Comparison of ENCODE assay signal across 16 mouse cellular contexts in genomic region chr2:33402638-33403037, GRCm38 (mm10). TPM values are rescaled to one million over a fixed set of nuclear protein-coding genes. Genes with fewer than 3 reads are reported as not detected.
DNase-seq lines count a peak whose midpoint lies in the region; ATAC-seq and TF ChIP-seq lines count a peak whose summit lies in the region.
"Had no signal": no experiment of that assay in that cellular context is flagged by ENCODE, and none has a peak within 500 bp of the region (broad histone marks: within the 10 kb centered on the region; RNA-seq: fewer than 3 reads in every experiment).

No protein-coding gene starts in this region.

- no peak for TF ChIP-seq POLR2A in MEL (IDR thresholded peaks at IDR 0.05; ENCODE audit: control insufficient read depth in 1 of 2, insufficient read depth in 1 of 2, low read depth in 1 of 2, low read length in 2 of 2, poor library complexity in 1 of 2)

- H3K4me3 ChIP-seq in liver, embryonic 11.5 days (ENCODE audit: low read depth, low read length): no peak overlapping the region
- H3K4me3 ChIP-seq in liver, postnatal 0 days (ENCODE audit: low read depth, low read length): no peak overlapping the region
- peak overlapping the region; percentile 15 to 22; a peak in 3 of 4 replicates for H3K4me3 ChIP-seq in MEL (ENCODE audit: control insufficient read depth in 1 of 2, insufficient read depth in 1 of 2, low read depth in 2 of 2, low read length in 2 of 2)
- H3K4me3 ChIP-seq in liver, embryonic 13.5 days (replicated peaks): no peak overlapping the region
- H3K4me3 ChIP-seq in forebrain, embryonic 14.5 days (ENCODE audit: low read depth, low read length): no peak overlapping the region
- H3K4me3 ChIP-seq: embryonic facial prominence, embryonic 12.5 days; embryonic facial prominence, embryonic 15.5 days; forebrain, embryonic 15.5 days; heart, embryonic 12.5 days; heart, embryonic 15.5 days; hindbrain, embryonic 10.5 days had no signal

- H3K9ac ChIP-seq in liver, embryonic 11.5 days (ENCODE audit: low read depth, low read length): no peak overlapping the region
- no peak overlapping the region for H3K9ac ChIP-seq in liver, postnatal 0 days (replicated peaks)
- peak overlapping the region; percentile 47 for H3K9ac ChIP-seq in MEL (ENCODE audit: control insufficient read depth, low read depth, low read length, poor library complexity, severe bottlenecking)
- no peak overlapping the region for H3K9ac ChIP-seq in liver, embryonic 13.5 days
- H3K9ac ChIP-seq in forebrain, embryonic 14.5 days (ENCODE audit: low read length): no peak overlapping the region
- H3K9ac ChIP-seq: embryonic facial prominence, embryonic 12.5 days; embryonic facial prominence, embryonic 15.5 days; forebrain, embryonic 15.5 days; heart, embryonic 12.5 days; heart, embryonic 15.5 days; hindbrain, embryonic 14.5 days had no signal

- H3K27ac ChIP-seq in liver, embryonic 11.5 days (ENCODE audit: low read depth, low read length): peak overlapping the region; percentile 65; the same call in 1 of the 2 replicates
- H3K27ac ChIP-seq in liver, postnatal 0 days (ENCODE audit: low read depth): no peak overlapping the region
- H3K27ac ChIP-seq in MEL (ENCODE audit: control insufficient read depth, low read depth, low read length): peak overlapping the region; percentile 84
- peak overlapping the region; percentile 64 for H3K27ac ChIP-seq in liver, embryonic 13.5 days
- no peak overlapping the region for H3K27ac ChIP-seq in forebrain, embryonic 14.5 days (ENCODE audit: low read depth, low read length)
- H3K27ac ChIP-seq: embryonic facial prominence, embryonic 12.5 days; embryonic facial prominence, embryonic 15.5 days; forebrain, embryonic 15.5 days; heart, embryonic 15.5 days; hindbrain, embryonic 10.5 days; hindbrain, embryonic 14.5 days had no signal

- H3K4me1 ChIP-seq in liver, embryonic 11.5 days (replicated peaks; ENCODE audit: control insufficient read depth, insufficient read depth, low read length): peaks cover 18% of the 10 kb centered on the region
- H3K4me1 ChIP-seq in liver, postnatal 0 days (ENCODE audit: insufficient read depth): peaks cover 16% of the 10 kb centered on the region
- H3K4me1 ChIP-seq in MEL (ENCODE audit: control insufficient read depth in 1 of 2, insufficient read depth in 2 of 2, low read length in 2 of 2): peaks cover 15 to 30% of the 10 kb centered on the region in 2 experiments
- peaks cover 36% of the 10 kb centered on the region for H3K4me1 ChIP-seq in liver, embryonic 13.5 days (replicated peaks)
- H3K4me1 ChIP-seq in forebrain, embryonic 14.5 days (ENCODE audit: control insufficient read depth, insufficient read depth, low read length): no peaks in the 10 kb centered on the region
- H3K4me1 ChIP-seq: embryonic facial prominence, embryonic 12.5 days; embryonic facial prominence, embryonic 15.5 days had no signal

- H3K27me3 ChIP-seq in liver, embryonic 11.5 days (replicated peaks; ENCODE audit: control insufficient read depth, insufficient read depth, low read length): no peaks in the 10 kb centered on the region
- no peaks in the 10 kb centered on the region for H3K27me3 ChIP-seq in liver, postnatal 0 days (ENCODE audit: insufficient read depth, low read length)
- no peaks in the 10 kb centered on the region for H3K27me3 ChIP-seq in MEL (ENCODE audit: control insufficient read depth in 1 of 2, insufficient read depth in 2 of 2, low read length in 2 of 2)
- no peaks in the 10 kb centered on the region for H3K27me3 ChIP-seq in liver, embryonic 13.5 days
- H3K27me3 ChIP-seq in forebrain, embryonic 14.5 days (replicated peaks; ENCODE audit: control insufficient read depth, insufficient read depth, low read length): no peaks in the 10 kb centered on the region
- H3K27me3 ChIP-seq: CH12.LX; embryonic facial prominence, embryonic 12.5 days; embryonic facial prominence, embryonic 15.5 days; forebrain, embryonic 15.5 days; heart, embryonic 12.5 days; heart, embryonic 15.5 days had no signal

- H3K9me3 ChIP-seq in liver, embryonic 11.5 days (ENCODE audit: control insufficient read depth, low read length): no peaks in the 10 kb centered on the region
- no peaks in the 10 kb centered on the region for H3K9me3 ChIP-seq in liver, postnatal 0 days (ENCODE audit: low read length)
- H3K9me3 ChIP-seq in MEL (replicated peaks; ENCODE audit: insufficient read depth, low read length): no peaks in the 10 kb centered on the region
- no peaks in the 10 kb centered on the region for H3K9me3 ChIP-seq in liver, embryonic 13.5 days (replicated peaks)
- H3K9me3 ChIP-seq in forebrain, embryonic 14.5 days (replicated peaks; ENCODE audit: control insufficient read depth, low read length): no peaks in the 10 kb centered on the region
- H3K9me3 ChIP-seq: embryonic facial prominence, embryonic 12.5 days; embryonic facial prominence, embryonic 15.5 days; forebrain, embryonic 15.5 days; G1E; heart, embryonic 12.5 days; heart, embryonic 15.5 days; hindbrain, embryonic 10.5 days had no signal

- H3K36me3 ChIP-seq in liver, embryonic 11.5 days (ENCODE audit: control insufficient read depth, insufficient read depth, low read length): no peaks in the 10 kb centered on the region
- H3K36me3 ChIP-seq in liver, postnatal 0 days (replicated peaks; ENCODE audit: insufficient read depth, low read length): no peaks in the 10 kb centered on the region
- H3K36me3 ChIP-seq in MEL (ENCODE audit: control insufficient read depth in 1 of 2, insufficient read depth in 2 of 2, low read length in 2 of 2): peaks cover 0 to 26% of the 10 kb centered on the region in 2 experiments; a peak in 2 of 4 replicates
- H3K36me3 ChIP-seq in liver, embryonic 13.5 days: peaks cover 3% of the 10 kb centered on the region; the same call in 1 of the 2 replicates
- H3K36me3 ChIP-seq in forebrain, embryonic 14.5 days (ENCODE audit: control insufficient read depth, insufficient read depth, low read length): no peaks in the 10 kb centered on the region
- H3K36me3 ChIP-seq: heart, embryonic 12.5 days; heart, embryonic 15.5 days had no signal

- WGBS in liver, embryonic 11.5 days: 56% methylated on average over 5 of the region's 5 CpGs
- WGBS in liver, postnatal 0 days (ENCODE audit: insufficient replicate concordance): 61% methylated on average over 5 of the region's 5 CpGs
- WGBS in liver, embryonic 13.5 days (ENCODE audit: insufficient replicate concordance): 46% methylated on average over 5 of the region's 5 CpGs
- WGBS in forebrain, embryonic 14.5 days: 68% methylated on average over 5 of the region's 5 CpGs

- no peaks in the 10 kb centered on the region for H3K79me2 ChIP-seq in MEL (ENCODE audit: control insufficient read depth, insufficient read depth, low read length, poor library complexity)

- TF ChIP-seq EP300 in liver, postnatal 0 days (IDR thresholded peaks at IDR 0.05; ENCODE audit: low read depth): no peak
- TF ChIP-seq EP300 in MEL (IDR thresholded peaks at IDR 0.05; ENCODE audit: low read depth in 1 of 2, low read length in 2 of 2): peak in 1 of 2 experiments; percentile 46; a peak in 1 of 4 replicates

- no peak overlapping the region for H3K4me2 ChIP-seq in liver, embryonic 11.5 days
- H3K4me2 ChIP-seq in liver, postnatal 0 days (ENCODE audit: low read depth, low read length): no peak overlapping the region
- no peak overlapping the region for H3K4me2 ChIP-seq in liver, embryonic 13.5 days
- H3K4me2 ChIP-seq in forebrain, embryonic 14.5 days (ENCODE audit: low read length): no peak overlapping the region
- H3K4me2 ChIP-seq: embryonic facial prominence, embryonic 12.5 days; embryonic facial prominence, embryonic 15.5 days; forebrain, embryonic 15.5 days; heart, embryonic 12.5 days; heart, embryonic 15.5 days; hindbrain, embryonic 14.5 days had no signal

- no peak for ATAC-seq in liver, embryonic 11.5 days (replicated peaks; ENCODE audit: low FRiP score)
- ATAC-seq in liver, postnatal 0 days: no peak; the same call in 1 of the 2 replicates
- ATAC-seq in liver, embryonic 13.5 days (ENCODE audit: low read depth): no peak
- peak; percentile 31 for ATAC-seq in megakaryocyte-erythroid progenitor cell, adult 5-6 weeks (replicated peaks; ENCODE audit: low FRiP score, low TSS enrichment, poor library complexity, severe bottlenecking)
- no peak for ATAC-seq in forebrain, embryonic 14.5 days

- no peak for TF ChIP-seq CTCF in liver, postnatal 0 days (IDR thresholded peaks at IDR 0.05; ENCODE audit: low read depth)
- TF ChIP-seq CTCF in MEL (IDR thresholded peaks at IDR 0.05 in 2 of 3, conservative IDR thresholded peaks at IDR 0.05 in 1 of 3; ENCODE audit: control insufficient read depth in 1 of 3, insufficient read depth in 1 of 3, low read depth in 2 of 3, low read length in 3 of 3, poor library complexity in 1 of 3, severe bottlenecking in 1 of 3): no peak

- TF ChIP-seq RAD21 in MEL (IDR thresholded peaks at IDR 0.05; ENCODE audit: low read depth, low read length): no peak

- DNase-seq in liver, embryonic 11.5 days (ENCODE audit: low spot score): no peak
- DNase-seq in liver, postnatal 0 days: no peak
- DNase-seq in MEL (ENCODE audit: low read depth, low spot score): peak; percentile 54
- no peak for DNase-seq in liver, embryonic 13.5 days
- no peak for DNase-seq in urinary bladder, postnatal 14 days (ENCODE audit: low spot score)
- DNase-seq in forebrain, embryonic 14.5 days (ENCODE audit: low spot score): no peak

RNA-seq across cellular contexts. Expression of gene Zbtb34, which starts 28.5 kb away (rescaled TPM):
- polyA plus RNA-seq in liver, embryonic 11.5 days (2014; fragmentation: Nextera tagmentation; extraction: Ambion mirVana): 6.1 and 7.6 TPM in 2 replicates
- 0.98 and 1.1 TPM in 2 replicates for polyA plus RNA-seq in liver, postnatal 0 days (2015; fragmentation: Nextera tagmentation; extraction: Ambion mirVana)
- total RNA-seq in MEL (2012; rRNA removed): 9.6 and 9.7 TPM in 2 replicates
- polyA plus RNA-seq in MEL (2012; ENCODE audit: insufficient read depth in 1 of 2, insufficient read length in 2 of 2, low read depth in 1 of 2, low replicate concordance in 2 of 2, missing spikeins in 1 of 2): 10 to 100 TPM in 1 of 2 experiments, not detected in 1; 10.1 TPM
- 1.4 and 1.7 TPM in 2 replicates for polyA plus RNA-seq in liver, embryonic 13.5 days (2015; fragmentation: Nextera tagmentation; extraction: Ambion mirVana)
- total RNA-seq in megakaryocyte-erythroid progenitor cell, adult 5-6 weeks (2014; fragmentation: Nextera tagmentation): 13.7 and 20.6 TPM in 2 replicates
- 3.1 and 3.5 TPM in 2 replicates for total RNA-seq in megakaryocyte-erythroid progenitor cell, adult 5-6 weeks (2017)
- 5.1 and 6.3 TPM in 2 replicates for polyA plus RNA-seq in forebrain, embryonic 14.5 days (2014; fragmentation: Nextera tagmentation; extraction: Ambion mirVana)

RNA-seq across cellular contexts. Expression of gene Ralgps1, which starts 31.4 kb away (rescaled TPM):
- polyA plus RNA-seq in liver, embryonic 11.5 days (2014; fragmentation: Nextera tagmentation; extraction: Ambion mirVana): 2.7 and 3.0 TPM in 2 replicates
- 0.51 and 0.83 TPM in 2 replicates for polyA plus RNA-seq in liver, postnatal 0 days (2015; fragmentation: Nextera tagmentation; extraction: Ambion mirVana)
- 0.89 and 1.1 TPM in 2 replicates for total RNA-seq in MEL (2012; rRNA removed)
- 1 to 10 TPM in 1 of 2 experiments, not detected in 1; 2.6 TPM for polyA plus RNA-seq in MEL (2012; ENCODE audit: insufficient read depth in 1 of 2, insufficient read length in 2 of 2, low read depth in 1 of 2, low replicate concordance in 2 of 2, missing spikeins in 1 of 2)
- 0.63 TPM in 2 replicates for polyA plus RNA-seq in liver, embryonic 13.5 days (2015; fragmentation: Nextera tagmentation; extraction: Ambion mirVana)
- total RNA-seq in megakaryocyte-erythroid progenitor cell, adult 5-6 weeks (2014; fragmentation: Nextera tagmentation): 1.9 and 3.0 TPM in 2 replicates
- total RNA-seq in megakaryocyte-erythroid progenitor cell, adult 5-6 weeks (2017): 0.66 and 0.76 TPM in 2 replicates
- 32.6 and 40.2 TPM in 2 replicates for polyA plus RNA-seq in forebrain, embryonic 14.5 days (2014; fragmentation: Nextera tagmentation; extraction: Ambion mirVana)

Comparison
In these comparisons a context has a peak if more than half of its experiments do, and no peak if none do; other contexts are left out.
1. H3K27ac ChIP-seq: peak in liver, embryonic 11.5 days (single experiment), MEL (single experiment) and liver, embryonic 13.5 days (single experiment); none in liver, postnatal 0 days (single experiment) and forebrain, embryonic 14.5 days (single experiment).
2. H3K4me3 ChIP-seq: peak in MEL (2 of 2); none in liver, embryonic 11.5 days (single experiment), liver, postnatal 0 days (single experiment), liver, embryonic 13.5 days (single experiment) and forebrain, embryonic 14.5 days (single experiment).